Comparison of ENCODE assay signal across 20 mouse cellular contexts in the genomic region with DNA sequence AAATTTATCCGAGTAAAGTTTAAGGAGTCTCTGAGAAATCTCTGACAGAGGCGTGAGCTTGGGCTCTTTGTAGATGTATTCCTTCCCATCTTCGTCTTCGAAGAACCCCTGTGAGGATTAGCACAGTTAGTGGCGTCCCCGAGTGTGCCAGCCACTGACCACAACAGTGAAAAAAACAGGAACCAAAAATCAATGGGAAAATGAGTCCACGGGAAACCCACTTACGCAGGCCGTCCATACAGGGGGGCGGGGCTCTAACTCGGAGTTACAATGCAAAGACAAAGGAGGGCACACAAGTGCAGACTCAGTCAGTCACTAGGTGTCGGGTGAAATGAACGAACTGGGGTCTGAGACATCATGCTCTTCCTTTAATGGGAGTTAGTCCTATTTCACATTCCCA. TPM values are rescaled to one million over a fixed set of nuclear protein-coding genes. Genes with fewer than 3 reads are reported as not detected.
DNase-seq lines count a peak whose midpoint lies in the region; ATAC-seq lines count a peak whose summit lies in the region.
"Had no signal": no experiment of that assay in that cellular context is flagged by ENCODE, and none has a peak within 500 bp of the region (broad histone marks: within the 10 kb centered on the region; RNA-seq: fewer than 3 reads in every experiment).

No protein-coding gene starts in this region.

- peak; percentile 93 for ATAC-seq in granulocyte monocyte progenitor cell, adult 5-6 weeks (replicated peaks; ENCODE audit: poor library complexity, severe bottlenecking)
- peak; percentile 70 for ATAC-seq in megakaryocyte, adult 5-6 weeks (ENCODE audit: poor library complexity, severe bottlenecking)
- ATAC-seq: forebrain, embryonic 14.5 days; forebrain, embryonic 16.5 days had no signal

- peak; percentile 23 for DNase-seq in R1 (ENCODE audit: low read depth, low spot score)
- DNase-seq in ZHBTc4 (ENCODE audit: low read depth, low spot score), result peak; percentile 43
- no peak for DNase-seq in embryo, embryonic 10.5 days (ENCODE audit: low spot score)
- no peak for DNase-seq in retina, postnatal 1 day
- no peak for DNase-seq in cerebellum, postnatal 25 days
- no peak for DNase-seq in kidney, postnatal 14 days
- DNase-seq: adrenal gland, adult 8-10 months; adrenal gland, postnatal 14 days; adrenal gland, postnatal 36 days; cerebellum, adult 11-12 months; cerebellum, adult 2 months; cerebellum, adult 9-10 months; cerebellum, postnatal 10 days; cerebellum, postnatal 36 days; embryo, embryonic 11 days had no signal

RNA-seq across cellular contexts. Expression of a gene that starts 54.0 kb away (rescaled TPM):
- total RNA-seq in granulocyte monocyte progenitor cell, adult 5-6 weeks (2014; fragmentation: Nextera tagmentation), result 0.52 TPM in 1 of 2 replicates, not detected in the other
- not detected in 2 replicates for total RNA-seq in granulocyte monocyte progenitor cell, adult 5-6 weeks (2017)
- not detected in 2 replicates for total RNA-seq in megakaryocyte, adult 5-6 weeks (2015)
- not detected in 2 replicates for total RNA-seq in megakaryocyte, adult 5-6 weeks (2017)
- total RNA-seq: adrenal gland, postnatal 36 days; MEL had no signal

Comparison
In these comparisons a context has a peak if more than half of its experiments do, and no peak if none do; other contexts are left out.
1. DNase-seq: peak in R1 (single experiment) and ZHBTc4 (single experiment); none in embryo, embryonic 10.5 days (single experiment), retina, postnatal 1 day (single experiment), cerebellum, postnatal 25 days (0 of 2) and kidney, postnatal 14 days (single experiment).